Mouse (Mus musculus): ENCODE results near the gene Dnaic2. TPM values are rescaled to one million over a fixed set of nuclear protein-coding genes. Genes with fewer than 3 reads are reported as not detected.

Gene Dnaic2
- total and polyA plus RNA-seq, 3 experiments = 0.16 to 1.5 (median 0.18) TPM

DNA sequence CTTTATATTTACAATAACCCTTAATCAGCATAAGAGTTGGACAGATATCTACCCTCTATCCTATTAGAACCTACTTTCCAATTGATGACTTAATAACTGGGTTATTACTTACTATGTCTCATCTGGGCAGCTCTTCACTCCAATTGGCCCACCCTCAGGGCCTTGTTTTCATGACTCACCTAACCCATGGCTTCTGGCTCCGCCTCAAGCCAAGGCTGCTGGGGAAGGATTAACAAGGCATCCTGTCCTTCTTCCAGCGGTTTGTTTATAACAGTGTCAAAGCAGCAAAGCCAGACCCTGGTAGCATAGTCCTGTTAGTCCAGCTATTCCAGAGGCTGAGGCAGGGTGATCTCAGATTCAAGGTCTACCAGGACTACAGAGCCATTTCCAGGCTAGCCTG is 32.8 kb upstream of the Dnaic2 start:
- TF ChIP-seq EP300 (IDR thresholded peaks at IDR 0.05; ENCODE audit: insufficient read depth, low read depth, low read length) (no peak), CTCF (IDR thresholded peaks at IDR 0.05) (no peak), POLR2A (IDR thresholded peaks at IDR 0.05; ENCODE audit: insufficient read depth, low read depth, low read length) (no peak)
- no peak overlapping the region for H3K27ac ChIP-seq
- 70% methylated on average over 2 of the region's 2 CpGs for WGBS
- no peaks in the 10 kb centered on the region for H3K79me2 ChIP-seq (replicated peaks; ENCODE audit: control insufficient read depth, insufficient read depth, low read length)
- H3K4me3 ChIP-seq = no peak overlapping the region
- no peaks in the 10 kb centered on the region for H3K27me3 ChIP-seq (ENCODE audit: control insufficient read depth, insufficient read depth, low read length)
- H3K36me3 ChIP-seq (ENCODE audit: control insufficient read depth, insufficient read depth, low read length) = no peaks in the 10 kb centered on the region
- H3K4me1 ChIP-seq (ENCODE audit: control insufficient read depth, insufficient read depth, low read length) = peaks cover 2% of the 10 kb centered on the region
- intact Hi-C loops (cut with DNase I) = no loop called here
- DNase-seq = no peak
- no peak overlapping the region for H3K9ac ChIP-seq (ENCODE audit: low read depth, low read length)

DNA sequence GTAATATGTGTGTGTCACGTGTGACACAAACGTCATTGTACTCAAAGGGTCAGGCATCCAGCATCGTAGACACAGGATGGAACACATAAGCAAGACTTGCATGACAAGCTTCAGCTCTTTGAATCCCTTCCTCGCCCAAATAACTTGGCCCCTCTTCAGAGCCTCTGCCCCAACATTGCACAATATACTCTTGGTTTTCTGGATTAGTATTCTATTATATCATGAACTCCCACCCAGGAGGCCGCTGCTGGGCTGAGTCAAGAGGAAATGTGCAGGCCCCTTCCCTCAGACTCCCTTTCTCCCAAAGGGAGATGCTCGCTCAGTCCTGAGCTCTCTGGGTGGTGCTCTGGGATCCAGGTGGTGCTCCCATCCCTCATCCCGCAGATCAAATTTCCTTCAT is 28.7 kb upstream of the Dnaic2 start:
- no peaks in the 10 kb centered on the region for H3K27me3 ChIP-seq (ENCODE audit: control insufficient read depth, insufficient read depth, low read length)
- no peak overlapping the region for H3K9ac ChIP-seq (ENCODE audit: low read depth, low read length)
- intact Hi-C loops (cut with DNase I) = no loop called here
- WGBS = 79% methylated on average over 7 of the region's 7 CpGs
- TF ChIP-seq EP300 (IDR thresholded peaks at IDR 0.05; ENCODE audit: insufficient read depth, low read depth, low read length) (no peak), CTCF (IDR thresholded peaks at IDR 0.05) (no peak), POLR2A (IDR thresholded peaks at IDR 0.05; ENCODE audit: insufficient read depth, low read depth, low read length) (no peak)
- H3K4me3 ChIP-seq = no peak overlapping the region
- no peak overlapping the region for H3K27ac ChIP-seq
- DNase-seq = peak; percentile 31 to 39
- peaks cover 2% of the 10 kb centered on the region for H3K4me1 ChIP-seq (ENCODE audit: control insufficient read depth, insufficient read depth, low read length)
- no peaks in the 10 kb centered on the region for H3K79me2 ChIP-seq (replicated peaks; ENCODE audit: control insufficient read depth, insufficient read depth, low read length)
- no peaks in the 10 kb centered on the region for H3K36me3 ChIP-seq (ENCODE audit: control insufficient read depth, insufficient read depth, low read length)

DNA sequence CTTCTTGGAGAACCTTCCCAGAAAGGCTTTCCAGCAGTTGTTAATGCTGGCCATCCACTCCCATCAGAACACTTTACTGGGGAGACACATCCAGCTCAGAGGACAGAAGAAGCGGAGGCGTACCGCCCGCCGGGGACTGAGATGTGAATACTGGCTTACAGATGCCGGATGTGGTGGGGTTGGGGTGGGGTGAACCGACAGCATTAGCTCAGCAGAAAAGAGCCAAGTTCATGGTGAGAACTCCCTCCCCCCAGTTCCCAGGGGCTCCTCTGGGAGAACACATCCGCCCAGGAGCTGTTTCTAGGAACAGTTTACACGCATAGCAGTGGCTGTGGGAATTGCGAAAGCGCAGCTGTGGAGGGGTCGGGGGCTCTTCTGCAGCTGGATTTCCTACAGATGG is 27.7 kb upstream of the Dnaic2 start:
- Histone ChIP-seq H3K79me2 (replicated peaks; ENCODE audit: control insufficient read depth, insufficient read depth, low read length) (no peaks in the 10 kb centered on the region), H3K4me1 (ENCODE audit: control insufficient read depth, insufficient read depth, low read length) (peaks cover 2% of the 10 kb centered on the region), H3K27ac (no peak overlapping the region; the same call in 1 of the 2 replicates), H3K27me3 (ENCODE audit: control insufficient read depth, insufficient read depth, low read length) (no peaks in the 10 kb centered on the region), H3K36me3 (ENCODE audit: control insufficient read depth, insufficient read depth, low read length) (no peaks in the 10 kb centered on the region), H3K4me3 (no peak overlapping the region), H3K9ac (ENCODE audit: low read depth, low read length) (no peak overlapping the region)
- TF ChIP-seq CTCF (IDR thresholded peaks at IDR 0.05) = no peak
- no peak; the same call in 1 of the 2 replicates for TF ChIP-seq EP300 (IDR thresholded peaks at IDR 0.05; ENCODE audit: insufficient read depth, low read depth, low read length)
- TF ChIP-seq POLR2A (IDR thresholded peaks at IDR 0.05; ENCODE audit: insufficient read depth, low read depth, low read length) = no peak
- intact Hi-C loops (cut with DNase I) = no loop called here
- peak; percentile 74 to 86 for DNase-seq
- 57% methylated on average over 12 of the region's 12 CpGs for WGBS

DNA sequence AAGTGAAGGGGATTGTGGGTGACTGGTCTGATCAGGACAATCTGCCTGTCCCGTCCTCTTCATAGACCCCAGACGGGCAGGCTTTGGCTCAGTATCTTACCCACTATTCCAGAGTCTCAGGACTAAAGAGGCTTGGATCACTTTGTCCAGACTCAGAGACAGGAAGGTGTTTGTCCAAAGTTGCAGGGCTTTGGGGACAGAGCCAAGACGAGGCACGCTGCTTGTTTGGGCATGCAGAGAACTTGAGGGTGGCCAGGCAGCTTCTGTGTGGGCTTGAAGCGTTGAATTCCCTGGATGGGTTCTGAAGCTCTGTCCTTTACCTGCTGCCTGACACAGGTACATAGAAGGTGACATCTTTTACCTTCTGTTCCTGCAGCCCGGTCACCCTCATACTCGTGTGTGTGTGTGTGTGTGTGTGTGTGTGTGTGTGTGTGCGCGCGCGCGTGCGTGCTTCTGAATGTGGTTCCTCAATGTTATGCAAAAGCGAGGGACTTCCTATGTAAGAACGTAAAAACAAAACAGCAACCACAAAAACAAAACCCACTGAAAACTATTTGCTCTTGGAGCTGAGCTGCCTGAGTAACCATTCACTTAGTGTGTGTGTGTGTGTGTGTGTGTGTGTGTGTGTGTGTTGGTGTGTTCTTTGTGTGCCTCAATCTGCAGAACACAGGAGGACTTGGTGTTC is 24.8 kb upstream of the Dnaic2 start:
- H3K36me3 ChIP-seq (ENCODE audit: control insufficient read depth, insufficient read depth, low read length) = no peaks in the 10 kb centered on the region
- no peaks in the 10 kb centered on the region for H3K27me3 ChIP-seq (ENCODE audit: control insufficient read depth, insufficient read depth, low read length)
- 86% methylated on average over 15 of the region's 15 CpGs for WGBS
- H3K79me2 ChIP-seq (replicated peaks; ENCODE audit: control insufficient read depth, insufficient read depth, low read length) = no peaks in the 10 kb centered on the region
- H3K9ac ChIP-seq (ENCODE audit: low read depth, low read length) = no peak overlapping the region
- intact Hi-C loops (cut with DNase I) = no loop called here
- H3K4me3 ChIP-seq = no peak overlapping the region
- peaks cover 2% of the 10 kb centered on the region for H3K4me1 ChIP-seq (ENCODE audit: control insufficient read depth, insufficient read depth, low read length)
- no peak overlapping the region for H3K27ac ChIP-seq
- no peak for TF ChIP-seq POLR2A (IDR thresholded peaks at IDR 0.05; ENCODE audit: insufficient read depth, low read depth, low read length)
- TF ChIP-seq CTCF (IDR thresholded peaks at IDR 0.05) = no peak
- TF ChIP-seq EP300 (IDR thresholded peaks at IDR 0.05; ENCODE audit: insufficient read depth, low read depth, low read length) = no peak
- DNase-seq = no peak

DNA sequence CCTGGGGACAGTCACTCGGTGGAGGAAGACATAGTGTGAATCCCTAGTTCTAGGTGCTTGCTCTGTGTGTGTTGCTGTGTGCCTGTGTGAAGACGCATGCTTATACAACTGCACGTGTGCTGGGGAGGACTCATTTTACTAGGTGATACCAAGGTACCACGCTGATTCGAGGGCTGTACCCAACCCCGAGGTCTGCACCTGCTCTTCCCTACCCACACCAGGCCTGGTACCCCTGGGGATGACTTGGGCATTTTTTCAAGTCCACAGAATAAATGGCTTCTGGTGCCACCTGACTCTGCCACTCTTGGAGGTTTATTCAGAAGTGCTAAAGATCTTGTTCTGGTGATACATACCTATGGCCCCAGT is 24.2 kb upstream of the Dnaic2 start:
- DNase-seq = no peak
- Histone ChIP-seq H3K9ac (ENCODE audit: low read depth, low read length) (no peak overlapping the region), H3K27me3 (ENCODE audit: control insufficient read depth, insufficient read depth, low read length) (no peaks in the 10 kb centered on the region), H3K79me2 (replicated peaks; ENCODE audit: control insufficient read depth, insufficient read depth, low read length) (no peaks in the 10 kb centered on the region), H3K36me3 (ENCODE audit: control insufficient read depth, insufficient read depth, low read length) (no peaks in the 10 kb centered on the region), H3K27ac (no peak overlapping the region), H3K4me1 (ENCODE audit: control insufficient read depth, insufficient read depth, low read length) (peaks cover 2% of the 10 kb centered on the region), H3K4me3 (no peak overlapping the region)
- intact Hi-C loops (cut with DNase I) = no loop called here
- TF ChIP-seq POLR2A (IDR thresholded peaks at IDR 0.05; ENCODE audit: insufficient read depth, low read depth, low read length) (no peak), EP300 (IDR thresholded peaks at IDR 0.05; ENCODE audit: insufficient read depth, low read depth, low read length) (no peak), CTCF (IDR thresholded peaks at IDR 0.05) (no peak)
- 87% methylated on average over 6 of the region's 6 CpGs for WGBS

DNA sequence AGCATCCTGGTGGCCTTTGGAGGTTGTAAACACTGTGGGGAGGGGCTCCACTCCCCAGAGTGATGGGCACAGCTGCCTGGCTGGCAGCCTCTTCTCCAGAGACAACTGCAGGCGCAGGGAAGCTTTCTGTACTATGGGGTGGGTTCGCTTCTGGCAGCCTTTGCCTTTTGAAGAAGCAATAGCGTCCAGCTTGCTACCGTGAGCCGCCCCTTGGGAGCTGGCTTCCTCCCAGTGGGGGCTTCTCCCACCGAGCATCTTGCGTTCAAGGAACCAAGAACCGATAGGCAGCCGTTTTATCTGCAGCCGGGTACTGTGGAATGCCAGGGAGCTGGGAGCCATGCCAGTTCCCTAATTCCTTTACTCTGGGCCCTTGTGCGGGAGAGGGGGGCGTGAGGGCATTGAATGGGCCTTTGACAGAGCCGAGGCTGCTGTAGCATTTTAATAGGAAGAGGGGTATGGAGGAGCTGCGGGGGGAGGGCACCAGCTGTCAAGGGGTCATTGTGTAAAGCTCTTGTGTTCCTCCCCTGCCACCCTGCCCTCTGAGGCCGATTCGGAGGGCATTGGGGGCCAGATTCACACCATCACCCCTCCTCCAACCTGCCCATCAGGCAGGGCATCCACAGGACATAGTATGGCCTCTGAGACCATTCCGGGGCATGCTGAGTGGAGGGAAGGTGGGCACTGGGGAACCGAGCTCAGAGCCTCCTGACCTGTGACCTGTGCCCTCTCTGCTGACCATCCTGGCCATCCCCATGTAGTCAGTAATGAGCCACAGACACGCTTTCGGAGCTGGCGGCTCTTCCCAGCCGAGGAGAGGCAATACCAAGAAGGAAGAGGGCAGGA is 22.9 kb upstream of the Dnaic2 start:
- Histone ChIP-seq H3K4me1 (ENCODE audit: control insufficient read depth, insufficient read depth, low read length) (no peaks in the 10 kb centered on the region; the same call in 1 of the 2 replicates), H3K36me3 (ENCODE audit: control insufficient read depth, insufficient read depth, low read length) (no peaks in the 10 kb centered on the region), H3K27me3 (ENCODE audit: control insufficient read depth, insufficient read depth, low read length) (no peaks in the 10 kb centered on the region), H3K79me2 (replicated peaks; ENCODE audit: control insufficient read depth, insufficient read depth, low read length) (no peaks in the 10 kb centered on the region), H3K27ac (no peak overlapping the region), H3K4me3 (no peak overlapping the region), H3K9ac (ENCODE audit: low read depth, low read length) (no peak overlapping the region)
- 62% methylated on average over 22 of the region's 22 CpGs for WGBS
- TF ChIP-seq POLR2A (IDR thresholded peaks at IDR 0.05; ENCODE audit: insufficient read depth, low read depth, low read length) (no peak), EP300 (IDR thresholded peaks at IDR 0.05; ENCODE audit: insufficient read depth, low read depth, low read length) (no peak)
- intact Hi-C loops (cut with DNase I) = no loop called here
- no peak for DNase-seq

Measured in heart, adult 2 months (tissue).